14 mouse cellular contexts compared by ENCODE assay signal in the genomic region with DNA sequence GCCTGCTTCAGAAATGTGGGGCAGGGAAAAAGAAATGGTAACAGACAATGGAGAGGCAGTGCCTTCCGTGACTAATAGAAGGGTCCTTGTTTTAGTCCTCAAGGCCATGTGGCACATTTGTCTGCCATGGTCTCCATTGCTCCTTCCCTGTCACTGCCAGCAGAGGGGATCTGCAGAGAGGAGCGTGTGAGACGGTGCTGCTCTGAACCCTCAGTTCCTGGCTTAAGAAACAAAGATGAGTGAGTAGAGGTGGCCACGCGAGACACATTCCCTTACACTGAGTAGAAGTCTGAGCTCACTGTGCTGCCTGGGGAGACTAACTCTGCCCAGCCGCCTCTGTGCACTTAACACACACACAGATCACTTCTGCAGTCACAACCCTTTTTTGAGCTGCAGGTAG.
A peak's percentile ranks its signal among the peaks of the same experiment; 100 is the strongest.
DNase-seq lines count a peak whose midpoint lies in the region; ATAC-seq and TF ChIP-seq lines count a peak whose summit lies in the region.
"Had no signal": no experiment of that assay in that cellular context is flagged by ENCODE, and none has a peak within 500 bp of the region (broad histone marks: within the 10 kb centered on the region; RNA-seq: fewer than 3 reads in every experiment).

No protein-coding gene starts in this region.

- no peak overlapping the region for H3K4me2 ChIP-seq in limb, embryonic 13.5 days (replicated peaks)
- H3K4me2 ChIP-seq in liver, postnatal 0 days (ENCODE audit: low read depth, low read length): no peak overlapping the region
- H3K4me2 ChIP-seq: stomach, embryonic 15.5 days had no signal

- peaks cover 55% of the 10 kb centered on the region for H3K4me1 ChIP-seq in limb, embryonic 13.5 days
- H3K4me1 ChIP-seq in liver, postnatal 0 days (ENCODE audit: insufficient read depth): no peaks in the 10 kb centered on the region

- TF ChIP-seq POLR2A in brain, embryonic 14.5 days (IDR thresholded peaks at IDR 0.05; ENCODE audit: borderline replicate concordance, extremely low read depth, insufficient read depth, insufficient read length, poor library complexity, severe bottlenecking): no peak

- H3K4me3 ChIP-seq in limb, embryonic 13.5 days: no peak overlapping the region
- no peak overlapping the region for H3K4me3 ChIP-seq in liver, postnatal 0 days (ENCODE audit: low read depth, low read length)
- H3K4me3 ChIP-seq: erythroblast, embryonic 14.5 days; stomach, embryonic 15.5 days had no signal

- no peaks in the 10 kb centered on the region for H3K27me3 ChIP-seq in limb, embryonic 13.5 days
- no peaks in the 10 kb centered on the region for H3K27me3 ChIP-seq in liver, postnatal 0 days (ENCODE audit: insufficient read depth, low read length)
- H3K27me3 ChIP-seq: stomach, embryonic 15.5 days had no signal

- WGBS in limb, embryonic 13.5 days: 44% methylated on average over 6 of the region's 6 CpGs
- 77% methylated on average over 6 of the region's 6 CpGs for WGBS in liver, postnatal 0 days (ENCODE audit: insufficient replicate concordance)

- ATAC-seq in limb, embryonic 13.5 days (ENCODE audit: low FRiP score, low read depth): no peak
- no peak for ATAC-seq in liver, postnatal 0 days

- peaks cover 5% of the 10 kb centered on the region; the same call in 1 of the 2 replicates for H3K36me3 ChIP-seq in limb, embryonic 13.5 days
- H3K36me3 ChIP-seq in liver, postnatal 0 days (replicated peaks; ENCODE audit: insufficient read depth, low read length): peaks cover 11% of the 10 kb centered on the region; the same call in 1 of the 2 replicates
- H3K36me3 ChIP-seq: stomach, embryonic 15.5 days had no signal

- TF ChIP-seq EP300 in liver, postnatal 0 days (IDR thresholded peaks at IDR 0.05; ENCODE audit: low read depth): no peak

- H3K27ac ChIP-seq in limb, embryonic 13.5 days: peak overlapping the region; percentile 10; the same call in 1 of the 2 replicates
- H3K27ac ChIP-seq in liver, postnatal 0 days (ENCODE audit: low read depth): no peak overlapping the region
- H3K27ac ChIP-seq: stomach, embryonic 15.5 days had no signal

- no peaks in the 10 kb centered on the region for H3K9me3 ChIP-seq in limb, embryonic 13.5 days
- no peaks in the 10 kb centered on the region for H3K9me3 ChIP-seq in liver, postnatal 0 days (ENCODE audit: low read length)
- H3K9me3 ChIP-seq: stomach, embryonic 15.5 days had no signal

- DNase-seq in heart, adult 11 months: peak; percentile 82
- no peak for DNase-seq in heart, postnatal 4 days
- peak; percentile 21 for DNase-seq in adipocyte (ENCODE audit: low spot score)
- DNase-seq in brain, embryonic 14.5 days (ENCODE audit: low read depth): peak; percentile 45
- DNase-seq in cerebellum, adult 11-12 months: no peak
- DNase-seq in liver, postnatal 0 days: no peak
- DNase-seq: cerebellum, adult 18-20 months; gastrocnemius, postnatal 36 days; kidney, postnatal 25 days; liver; lung, postnatal 10 days had no signal

- no peak overlapping the region for H3K9ac ChIP-seq in limb, embryonic 13.5 days
- no peak overlapping the region for H3K9ac ChIP-seq in liver, postnatal 0 days (replicated peaks)
- H3K9ac ChIP-seq: stomach, embryonic 15.5 days had no signal

- TF ChIP-seq CTCF in brain, embryonic 14.5 days (IDR thresholded peaks at IDR 0.05; ENCODE audit: borderline replicate concordance, extremely low read depth, insufficient read depth, insufficient read length): peak; percentile 22; the same call in 1 of the 2 replicates
- TF ChIP-seq CTCF in liver, postnatal 0 days (IDR thresholded peaks at IDR 0.05; ENCODE audit: low read depth): no peak

Comparison
In these comparisons a context has a peak if more than half of its experiments do, and no peak if none do; other contexts are left out.
1. DNase-seq: peak in heart, adult 11 months (single experiment), adipocyte (single experiment) and brain, embryonic 14.5 days (single experiment); none in heart, postnatal 4 days (single experiment), cerebellum, adult 11-12 months (single experiment) and liver, postnatal 0 days (single experiment).